Mouse (Mus musculus) monocyte, adult 5-6 weeks (primary cell): ENCODE measurements around the gene Tpk1. TPM values are rescaled to one million over a fixed set of nuclear protein-coding genes. Genes with fewer than 3 reads are reported as not detected.

Experiments used
- ATAC-seq: fragments of 153-309, 156-312 bp; replicated peaks from 2 replicates; pipeline ENCODE4 v1.8.0; 2017; ENCODE audit warnings: mild to moderate bottlenecking; ENCODE audit not compliant: low TSS enrichment, insufficient number of reproducible peaks, severe bottlenecking, poor library complexity, low FRiP score
- total RNA-seq: library from RNA; stranded (forward); fragments of 200-1000, 200-491, 200-594 nt; gene quantifications from 3 replicates; pipeline ENCODE4 v1.2.3, GENCODE M21; 2017

The Tpk1 gene
- total RNA-seq, 1 experiment from 2014 or later, result 4.4 TPM

- ATAC-seq, result no peak
Observed at GRCm38 (mm10) chr6:43468821-43469594, 197.1 kb downstream of the Tpk1 start.

GRCm38 (mm10) chr6:43462849-43463369 is 203.2 kb downstream of the Tpk1 start:
- ATAC-seq, result no peak

- ATAC-seq, result no peak
Observed at GRCm38 (mm10) chr6:43462189-43462848, 203.8 kb downstream of the Tpk1 start.

GRCm38 (mm10) chr6:43459082-43459481 is 207.0 kb downstream of the Tpk1 start:
- ATAC-seq, result no peak

- ATAC-seq, result no peak
Observed at GRCm38 (mm10) chr6:43457989-43458388, 208.1 kb downstream of the Tpk1 start.

GRCm38 (mm10) chr6:43449498-43449897 is 216.6 kb downstream of the Tpk1 start:
- ATAC-seq, result no peak

- no peak for ATAC-seq
Observed at GRCm38 (mm10) chr6:43445856-43446255, 220.2 kb downstream of the Tpk1 start.

GRCm38 (mm10) chr6:43442191-43442590 is 223.9 kb downstream of the Tpk1 start:
- ATAC-seq, result no peak

- no peak for ATAC-seq
Observed at GRCm38 (mm10) chr6:43435987-43436541, 230.0 kb downstream of the Tpk1 start.

- no peak for ATAC-seq
Observed at GRCm38 (mm10) chr6:43434365-43434764, 231.7 kb downstream of the Tpk1 start.

GRCm38 (mm10) chr6:43424978-43425377 is 241.1 kb downstream of the Tpk1 start:
- no peak for ATAC-seq

GRCm38 (mm10) chr6:43420358-43420979 is 245.6 kb downstream of the Tpk1 start:
- no peak for ATAC-seq

- no peak for ATAC-seq
Observed at GRCm38 (mm10) chr6:43408949-43409348, 257.1 kb downstream of the Tpk1 start.

- no peak for ATAC-seq
Observed at GRCm38 (mm10) chr6:43403076-43403475, 263.0 kb downstream of the Tpk1 start.

- ATAC-seq, result no peak
Observed at GRCm38 (mm10) chr6:43402219-43402997, 263.7 kb downstream of the Tpk1 start.

- ATAC-seq, result no peak
Observed at GRCm38 (mm10) chr6:43396426-43396825, 269.7 kb downstream of the Tpk1 start.

GRCm38 (mm10) chr6:43395538-43395937 is 270.5 kb downstream of the Tpk1 start:
- no peak for ATAC-seq

GRCm38 (mm10) chr6:43391358-43391757 is 274.7 kb downstream of the Tpk1 start:
- ATAC-seq, result no peak

- ATAC-seq, result no peak
Observed at GRCm38 (mm10) chr6:43387273-43387672, 278.8 kb downstream of the Tpk1 start.
